In genomic region chr3:57203418-57203817, GRCm38 (mm10) we compare ENCODE assay signal across 22 mouse cellular contexts.
DNase-seq lines count a peak whose midpoint lies in the region; ATAC-seq and TF ChIP-seq lines count a peak whose summit lies in the region.
"Had no signal": no experiment of that assay in that cellular context is flagged by ENCODE, and none has a peak within 500 bp of the region (broad histone marks: within the 10 kb centered on the region; RNA-seq: fewer than 3 reads in every experiment).

No protein-coding gene starts in this region.

- H3K27me3 ChIP-seq in forebrain, postnatal 0 days (ENCODE audit: insufficient read depth, low read length): no peaks in the 10 kb centered on the region
- no peaks in the 10 kb centered on the region for H3K27me3 ChIP-seq in forebrain, embryonic 10.5 days (ENCODE audit: poor library complexity, severe bottlenecking)
- H3K27me3 ChIP-seq in midbrain, embryonic 13.5 days: no peaks in the 10 kb centered on the region
- H3K27me3 ChIP-seq: heart, embryonic 12.5 days; intestine, embryonic 15.5 days; liver, embryonic 15.5 days; lung, embryonic 15.5 days; megakaryocyte, embryonic 14.5 days; stomach, embryonic 15.5 days had no signal

- no peaks in the 10 kb centered on the region for H3K9me3 ChIP-seq in forebrain, postnatal 0 days (ENCODE audit: low read length)
- no peaks in the 10 kb centered on the region for H3K9me3 ChIP-seq in forebrain, embryonic 10.5 days
- H3K9me3 ChIP-seq in midbrain, embryonic 13.5 days: no peaks in the 10 kb centered on the region
- H3K9me3 ChIP-seq: heart, embryonic 12.5 days; intestine, embryonic 15.5 days; limb, embryonic 10.5 days; liver, embryonic 15.5 days; lung, embryonic 15.5 days; megakaryocyte, embryonic 14.5 days; stomach, embryonic 15.5 days had no signal

- no peaks in the 10 kb centered on the region for H3K4me1 ChIP-seq in forebrain, postnatal 0 days (ENCODE audit: insufficient read depth)
- no peaks in the 10 kb centered on the region for H3K4me1 ChIP-seq in forebrain, embryonic 10.5 days
- H3K4me1 ChIP-seq in midbrain, embryonic 13.5 days (replicated peaks): no peaks in the 10 kb centered on the region
- H3K4me1 ChIP-seq: heart, embryonic 12.5 days; intestine, embryonic 15.5 days; limb, embryonic 10.5 days; liver, embryonic 15.5 days; lung, embryonic 15.5 days; megakaryocyte, embryonic 14.5 days; stomach, embryonic 15.5 days had no signal

- peak; percentile 1 for DNase-seq in cerebellum, adult 9-11 months
- DNase-seq in cerebellum, adult 9-10 months: no peak
- no peak for DNase-seq in forebrain, postnatal 0 days
- DNase-seq in forebrain, embryonic 10.5 days (ENCODE audit: extremely low spot score, low spot score): no peak
- peak; percentile 4 for DNase-seq in kidney, postnatal 10 days
- DNase-seq in kidney, postnatal 36 days: no peak
- no peak for DNase-seq in gastrocnemius, postnatal 10 days
- DNase-seq: adrenal gland, adult 8-10 months; gastrocnemius, postnatal 25 days; liver; thymus, postnatal 36 days had no signal

- no peak for TF ChIP-seq CTCF in forebrain, postnatal 0 days (IDR thresholded peaks at IDR 0.05; ENCODE audit: low read depth)

- H3K9ac ChIP-seq in forebrain, postnatal 0 days: no peak overlapping the region
- no peak overlapping the region for H3K9ac ChIP-seq in midbrain, embryonic 13.5 days (replicated peaks)
- H3K9ac ChIP-seq: heart, embryonic 12.5 days; intestine, embryonic 15.5 days; liver, embryonic 15.5 days; lung, embryonic 15.5 days; stomach, embryonic 15.5 days had no signal

- H3K36me3 ChIP-seq in forebrain, postnatal 0 days (ENCODE audit: insufficient read depth): no peaks in the 10 kb centered on the region
- H3K36me3 ChIP-seq in forebrain, embryonic 10.5 days (replicated peaks): no peaks in the 10 kb centered on the region
- no peaks in the 10 kb centered on the region for H3K36me3 ChIP-seq in midbrain, embryonic 13.5 days
- H3K36me3 ChIP-seq: heart, embryonic 12.5 days; intestine, embryonic 15.5 days; limb, embryonic 10.5 days; liver, embryonic 15.5 days; lung, embryonic 15.5 days; stomach, embryonic 15.5 days had no signal

- no peak overlapping the region for H3K27ac ChIP-seq in forebrain, postnatal 0 days (ENCODE audit: low read depth, low read length)
- H3K27ac ChIP-seq in forebrain, embryonic 10.5 days: no peak overlapping the region
- no peak overlapping the region for H3K27ac ChIP-seq in midbrain, embryonic 13.5 days
- H3K27ac ChIP-seq: intestine, embryonic 15.5 days; kidney, postnatal 0 days; layer of hippocampus, adult 2 months; limb, embryonic 10.5 days; liver, embryonic 15.5 days; lung, embryonic 15.5 days; stomach, embryonic 15.5 days had no signal

- no peak overlapping the region for H3K4me2 ChIP-seq in forebrain, postnatal 0 days (ENCODE audit: low read depth)
- H3K4me2 ChIP-seq in midbrain, embryonic 13.5 days (replicated peaks): no peak overlapping the region
- H3K4me2 ChIP-seq: heart, embryonic 12.5 days; intestine, embryonic 15.5 days; liver, embryonic 15.5 days; lung, embryonic 15.5 days; stomach, embryonic 15.5 days had no signal

- WGBS in forebrain, postnatal 0 days: 82% methylated on average over 4 of the region's 4 CpGs
- 80% methylated on average over 4 of the region's 4 CpGs for whole genome bisulfite sequencing in forebrain, embryonic 10.5 days
- WGBS in midbrain, embryonic 13.5 days: 75% methylated on average over 4 of the region's 4 CpGs

- ATAC-seq in forebrain, postnatal 0 days: 0 out of 2 replicates have a peak, but pooled peaks have one; percentile 25
- ATAC-seq in midbrain, embryonic 13.5 days: 0 out of 2 replicates have a peak, but pooled peaks have one; percentile 34
- ATAC-seq: activated CD4-positive, CD25-positive, alpha-beta regulatory T cell, adult 4 months; intestine, embryonic 15.5 days had no signal

- no peak overlapping the region for H3K4me3 ChIP-seq in forebrain, postnatal 0 days (ENCODE audit: low read depth, low read length)
- H3K4me3 ChIP-seq in forebrain, embryonic 10.5 days: no peak overlapping the region
- no peak overlapping the region for H3K4me3 ChIP-seq in midbrain, embryonic 13.5 days (replicated peaks)
- H3K4me3 ChIP-seq: heart, embryonic 12.5 days; intestine, embryonic 15.5 days; layer of hippocampus, adult 2 months; limb, embryonic 10.5 days; liver, embryonic 15.5 days; lung, embryonic 15.5 days; megakaryocyte, embryonic 14.5 days; stomach, embryonic 15.5 days had no signal

Comparison
In these comparisons a context has a peak if more than half of its experiments do, and no peak if none do; other contexts are left out.
1. DNase-seq: peak in cerebellum, adult 9-11 months (single experiment) and kidney, postnatal 10 days (single experiment); none in cerebellum, adult 9-10 months (single experiment), forebrain, postnatal 0 days (single experiment), forebrain, embryonic 10.5 days (single experiment), kidney, postnatal 36 days (0 of 2) and gastrocnemius, postnatal 10 days (single experiment).